Mouse (Mus musculus) left cerebral cortex, postnatal 14 days (tissue): ENCODE data around the gene Impdh2. TPM values are rescaled to one million over a fixed set of nuclear protein-coding genes. Genes with fewer than 3 reads are reported as not detected.

Experiments used
- DNase-seq, 2 experiments: peaks; one replicate each; pipeline ENCODE4 v3.0.0; 2021 to 2022; ENCODE audit warnings: low spot score in 2 of 2, mixed read lengths in 1 of 2
- intact Hi-C: fragments of 180-260 bp; cut with DNase I; formaldehyde crosslinking; loops from one replicate; pipeline ENCODE4 v1.15.1; 2025
- long read RNA-seq, 2 experiments: library from polyadenylated mRNA; stranded (forward); transcript quantifications; one replicate each; pipeline ENCODE4 v2.0.0; 2021
- total RNA-seq, 2 experiments: library from RNA; stranded (reverse); gene quantifications; 2 replicates each; pipeline ENCODE4 v1.2.3; 2021

The Impdh2 gene
- total RNA-seq: 10 to 100 TPM; 57.6 to 60.5 TPM
- long read RNA-seq, experiment 1, transcript Impdh2-201 (14 exons, 1,858 nt): major isoform, 64 of 78 reads
- long read RNA-seq, experiment 1, partial matches to known transcripts: 3 of 78 reads
- long read RNA-seq, experiment 1, other reads (novel, unspliced or antisense): 9 of 78 reads
- long read RNA-seq, experiment 2, transcript Impdh2-201 (14 exons, 1,858 nt): major isoform, 45 of 56 reads
- long read RNA-seq, experiment 2, partial matches to known transcripts: 3 of 56 reads
- long read RNA-seq, experiment 2, other reads (novel, unspliced or antisense): 7 of 56 reads

DNA sequence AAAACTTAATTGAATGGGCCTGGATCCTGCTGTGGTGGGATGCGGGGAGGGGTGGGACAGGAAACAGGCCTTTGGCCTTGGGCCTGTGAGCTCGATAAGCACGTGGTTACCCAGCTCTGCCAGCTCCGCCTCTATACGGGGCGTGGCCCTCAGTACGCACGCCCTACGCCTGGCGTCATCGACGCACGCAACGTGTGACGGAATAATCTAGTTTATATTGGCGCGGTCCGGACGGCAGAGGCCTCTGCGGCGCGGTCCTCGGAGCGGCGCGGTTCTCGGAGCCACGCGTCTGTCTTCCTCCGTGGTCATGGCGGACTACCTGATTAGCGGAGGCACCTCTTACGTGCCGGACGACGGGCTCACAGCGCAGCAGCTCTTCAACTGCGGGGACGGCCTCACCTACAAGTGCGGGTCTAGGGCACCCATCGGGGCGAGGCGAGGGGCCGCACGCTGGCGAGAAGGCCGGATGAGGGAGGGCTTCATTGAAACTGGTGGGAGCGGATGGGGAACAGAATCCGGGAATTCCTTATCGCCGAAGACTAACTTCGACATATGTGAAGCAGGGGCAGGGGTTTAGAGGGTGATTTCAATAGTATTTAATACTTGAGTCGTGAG lies at the start of gene Impdh2:
TSS of gene Impdh2 (plus strand) at position 60 of the 615 bp plus-strand sequence.
- DNase-seq: peak; percentile 95
- intact Hi-C loops: no loop called here

DNA sequence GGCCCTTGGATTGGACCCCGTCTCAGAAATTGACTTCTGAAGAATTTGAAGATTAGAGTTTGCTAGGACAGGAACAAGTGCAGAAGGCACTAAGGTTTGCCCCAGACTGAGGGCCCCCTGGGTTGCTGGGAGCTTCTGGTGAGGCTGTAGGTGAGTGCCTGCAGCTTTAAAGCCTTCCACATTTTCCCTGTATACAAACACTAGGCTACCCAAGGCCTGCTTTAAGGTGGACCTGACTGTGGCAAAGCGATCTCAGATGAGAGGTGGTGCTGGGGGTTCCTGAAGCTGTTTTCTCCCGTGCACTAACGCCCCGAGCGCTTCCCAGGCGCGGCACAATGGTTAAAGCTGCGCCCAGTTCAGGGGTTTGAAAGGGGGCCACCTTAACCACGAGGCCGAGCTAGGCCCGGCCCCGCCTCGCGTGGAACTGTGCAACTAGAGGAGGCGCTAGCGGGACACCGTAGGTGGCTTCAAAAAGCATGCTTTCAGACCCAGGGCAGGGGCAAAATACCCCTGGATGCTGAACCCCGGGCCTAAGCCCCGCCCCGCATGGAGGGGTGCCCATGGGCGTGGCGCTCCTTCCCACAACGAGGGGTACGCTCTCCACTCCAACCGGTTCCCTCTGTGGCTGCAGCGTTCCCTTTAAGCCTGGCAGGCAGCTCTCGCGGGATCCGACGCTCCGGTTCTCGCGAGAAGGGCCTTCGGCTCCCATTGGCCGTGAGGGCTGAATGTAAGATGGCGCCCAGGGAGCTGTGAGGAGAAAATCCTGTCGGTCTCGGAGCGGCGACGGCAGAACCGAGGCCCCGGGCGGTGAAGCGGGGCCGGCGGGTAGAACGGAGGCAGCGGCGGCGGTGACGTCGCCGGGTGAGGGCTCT lies 43.5 kb upstream of the Impdh2 start, which contains the start of gene Qrich1:
TSS of gene Qrich1 (plus strand) at position 427 of the 872 bp plus-strand sequence.
- intact Hi-C loops: loop anchor here (5.0 kb wide), 1 partner anchor 36 kb away; no protein-coding TSS in a partner anchor
- peak; percentile 94 to 95 for DNase-seq

DNA sequence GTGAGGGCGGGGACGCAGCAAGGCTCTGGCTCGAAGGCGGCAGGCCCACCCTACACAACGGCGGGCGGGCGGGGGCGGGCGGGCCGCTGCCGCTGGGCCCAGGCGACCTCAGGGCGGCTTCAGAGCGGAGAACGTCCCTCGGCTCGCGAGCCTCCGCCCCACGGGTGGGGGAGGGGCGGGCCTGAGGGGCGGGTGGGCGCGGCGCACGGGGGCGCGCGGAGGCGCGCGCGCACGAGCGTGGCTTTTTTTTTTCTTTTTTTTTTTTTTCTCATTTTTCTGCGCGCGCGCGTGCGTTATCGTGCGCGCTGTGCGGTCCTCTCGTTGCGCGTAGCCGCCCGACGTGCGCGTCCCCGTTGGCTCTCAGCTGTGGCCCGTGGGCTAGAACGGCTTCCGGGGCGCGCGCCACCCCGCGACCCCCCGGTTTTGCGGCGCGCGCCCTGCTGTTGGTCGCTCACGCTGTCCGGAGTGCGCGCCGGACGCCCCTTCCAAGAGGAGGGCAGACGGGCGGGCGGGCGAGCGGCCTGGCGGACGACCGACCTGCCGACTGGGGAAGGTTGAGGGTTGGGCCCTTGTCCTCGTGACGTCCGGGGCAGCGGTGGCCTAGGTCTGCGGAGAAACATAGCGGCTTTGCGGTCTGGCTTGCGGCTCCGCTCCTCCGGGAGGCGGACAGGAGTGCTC lies 42.7 kb upstream of the Impdh2 start:
- intact Hi-C loops: loop anchor here (5.0 kb wide), 1 partner anchor 35 kb away; no protein-coding TSS in a partner anchor
- peak; percentile 88 to 90 for DNase-seq

DNA sequence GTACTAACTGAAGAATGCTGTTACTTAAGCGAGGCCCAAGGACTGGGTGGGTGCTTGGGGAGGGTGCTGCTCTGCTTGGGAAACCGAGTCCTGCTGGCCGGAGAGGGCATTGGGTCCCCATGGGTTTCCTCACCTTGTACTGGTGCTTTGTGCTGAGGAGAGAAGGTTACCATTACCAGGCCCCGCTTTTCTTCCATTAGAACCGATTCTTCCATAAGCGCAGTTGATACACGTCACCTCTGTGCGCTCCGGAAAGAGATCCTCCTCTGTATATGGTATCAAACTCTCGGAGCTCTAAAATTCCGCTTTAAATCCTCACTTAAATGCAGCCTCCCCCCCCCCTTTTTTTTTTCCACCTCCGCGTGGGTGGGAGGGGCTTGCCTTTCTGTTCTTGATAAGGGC lies 42.2 kb upstream of the Impdh2 start:
- DNase-seq: peak; percentile 56 to 71
- intact Hi-C loops: loop anchor here (5.0 kb wide), 1 partner anchor 34 kb away; no protein-coding TSS in a partner anchor

DNA sequence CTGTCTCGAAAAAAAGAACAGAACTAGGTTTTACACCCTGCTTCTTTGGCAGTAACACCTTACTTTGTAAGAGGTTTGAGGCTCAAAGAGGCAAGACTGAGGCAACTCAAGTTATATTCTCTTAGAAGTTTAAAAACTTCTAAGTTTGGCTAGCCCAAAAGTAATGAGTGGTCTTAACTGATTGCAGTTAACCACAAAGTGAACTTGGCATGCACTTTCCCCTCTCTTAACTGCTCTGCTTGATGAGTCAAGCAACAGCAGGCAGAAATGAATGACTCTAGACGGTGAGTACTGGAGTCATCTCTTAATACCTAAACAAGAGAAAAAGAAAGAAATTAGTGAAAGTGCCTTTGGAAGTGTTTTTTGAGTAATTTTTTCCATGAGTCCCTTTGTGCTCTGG lies 38.5 kb upstream of the Impdh2 start:
- intact Hi-C loops: no loop called here
- no peak for DNase-seq

DNA sequence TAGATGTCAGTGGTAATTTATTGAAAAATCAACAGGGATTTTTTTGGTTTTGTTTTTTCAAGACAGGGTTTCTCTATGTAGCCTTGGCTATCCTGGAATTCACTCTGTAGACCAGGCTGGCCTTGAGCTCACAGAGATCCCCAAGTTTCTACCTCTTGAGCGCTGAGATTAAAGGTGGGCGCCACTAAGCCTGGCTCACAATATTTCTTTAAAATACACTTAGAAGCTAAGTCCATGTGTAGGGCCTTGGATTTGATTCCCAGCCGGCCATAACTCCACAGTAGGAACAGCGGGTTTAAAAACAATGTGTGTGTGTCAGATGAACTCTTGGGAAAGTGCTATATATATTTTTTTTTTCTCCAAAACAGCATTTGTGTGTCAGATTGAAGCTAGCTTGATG lies 36.7 kb upstream of the Impdh2 start:
- intact Hi-C loops: no loop called here

DNA sequence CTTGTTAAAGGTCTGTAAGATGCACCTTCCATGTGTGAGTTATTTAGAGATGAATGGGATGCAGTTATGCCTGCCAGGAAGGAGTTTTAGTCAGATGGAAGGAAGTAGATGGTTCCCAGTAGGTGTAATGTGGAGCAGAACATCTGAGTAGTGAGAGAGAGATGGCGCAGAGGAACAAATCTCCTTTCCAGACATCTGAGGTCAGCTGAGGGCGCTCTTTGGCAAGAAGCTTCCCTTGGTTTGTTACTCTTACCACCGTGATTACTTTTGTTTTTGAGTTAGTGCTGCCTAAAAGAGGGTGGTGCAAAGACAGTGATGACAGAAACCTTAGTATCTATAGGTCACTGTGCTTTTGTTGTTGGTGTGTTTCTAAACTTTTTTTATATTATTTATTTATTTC lies 34.7 kb upstream of the Impdh2 start:
- no peak for DNase-seq
- intact Hi-C loops: no loop called here

More for the DNA sequence above, 36.7 kb upstream of the Impdh2 start:
- DNase-seq: no peak

DNA sequence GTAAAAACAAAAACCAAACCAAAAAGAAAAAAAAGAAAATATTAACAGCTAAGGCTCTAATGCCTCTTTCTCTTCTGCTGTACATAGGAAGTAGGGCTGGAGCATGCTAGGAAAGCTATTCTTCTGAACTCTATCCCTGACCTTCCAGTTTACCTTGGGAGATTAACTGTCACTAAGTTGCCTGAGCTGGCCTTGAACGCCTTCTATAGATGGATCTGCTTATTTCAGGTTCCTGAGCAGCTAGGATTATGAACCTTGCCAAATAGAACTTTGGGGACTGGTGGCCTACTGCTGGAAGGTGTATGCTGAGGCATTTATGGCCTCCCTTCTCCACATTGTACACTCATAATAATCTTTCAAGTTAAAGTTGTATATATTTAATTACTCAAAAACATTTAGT lies 29.1 kb upstream of the Impdh2 start:
- no peak for DNase-seq
- intact Hi-C loops: no loop called here

DNA sequence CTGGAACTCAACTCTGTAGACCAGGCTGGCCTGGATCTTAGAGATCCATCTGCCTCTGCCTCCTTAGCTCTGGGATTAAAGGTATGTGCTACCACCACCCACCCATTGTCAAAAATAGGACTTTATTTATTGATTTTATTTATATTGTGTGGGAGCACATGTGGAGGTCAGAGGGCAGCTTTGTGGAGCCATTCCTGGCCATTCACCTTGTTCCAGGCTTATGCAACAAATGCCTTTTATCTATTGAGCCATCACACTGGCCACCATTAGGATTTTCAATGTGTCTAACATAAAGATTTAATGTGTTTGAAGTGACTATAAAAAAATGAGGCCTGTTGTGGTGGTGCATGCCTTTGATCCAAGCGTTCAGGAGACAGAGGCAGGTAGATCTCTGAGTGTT lies 28.6 kb upstream of the Impdh2 start:
- DNase-seq: no peak
- intact Hi-C loops: no loop called here

DNA sequence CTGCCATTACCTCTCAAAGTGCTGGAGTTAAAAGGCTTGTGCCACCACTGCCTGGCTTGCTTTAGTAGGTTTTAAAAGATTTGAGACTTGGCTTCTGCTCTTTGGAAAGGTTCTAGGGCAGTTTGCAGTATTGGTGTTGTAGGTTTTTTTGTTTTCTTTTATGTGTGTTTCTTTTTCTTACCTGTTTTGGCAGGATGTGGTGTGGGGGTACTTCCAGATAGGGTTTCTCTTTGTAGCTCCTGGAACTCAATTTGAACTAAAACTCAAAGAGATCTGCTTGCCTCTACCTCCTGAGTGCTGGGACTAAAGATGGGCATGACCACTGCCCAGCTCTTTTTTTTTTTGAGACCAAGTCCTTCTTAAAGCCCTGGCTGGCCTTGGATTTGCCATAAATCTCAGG lies 19.2 kb upstream of the Impdh2 start:
- no peak for DNase-seq
- intact Hi-C loops: no loop called here

DNA sequence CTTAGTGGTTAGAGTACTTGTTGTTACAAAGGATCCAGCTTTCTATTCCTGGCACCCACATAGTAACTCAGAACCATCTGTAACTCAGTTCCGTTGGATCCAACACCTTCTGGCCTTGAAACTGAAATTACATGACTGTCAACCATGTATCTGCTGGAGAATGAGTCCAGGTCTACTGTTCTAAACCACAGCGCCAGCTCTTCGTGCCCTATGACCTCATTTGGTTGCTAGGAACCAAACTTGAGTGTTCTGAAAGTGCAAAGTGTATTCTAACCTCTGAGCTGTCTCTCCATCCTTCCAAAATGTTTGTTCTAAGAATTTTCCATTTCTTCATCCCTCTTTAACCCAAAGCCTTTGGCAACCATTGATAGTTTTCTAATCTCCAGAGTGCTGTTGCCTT lies 14.1 kb upstream of the Impdh2 start:
- intact Hi-C loops: loop anchor here (5.0 kb wide), 1 partner anchor 179 kb away; no protein-coding TSS in a partner anchor
- no peak for DNase-seq

DNA sequence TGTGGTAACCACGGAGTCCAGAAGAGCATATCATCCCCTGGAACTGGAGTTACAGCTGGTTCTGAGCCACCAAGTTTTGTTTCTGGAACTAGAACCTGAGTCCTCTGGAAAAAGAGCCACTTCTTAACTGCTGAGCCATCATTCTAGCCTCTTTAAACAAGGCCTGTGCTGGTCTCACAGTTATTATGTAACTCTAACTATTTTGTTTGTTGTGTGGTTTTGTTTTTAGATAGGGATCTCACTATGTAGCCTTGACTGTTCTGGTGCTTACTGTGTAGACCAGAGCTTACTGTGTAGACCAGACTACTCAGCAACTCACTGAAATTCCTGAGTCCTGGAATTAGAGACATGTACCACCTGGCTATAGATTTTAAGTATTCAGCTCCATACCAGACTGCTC lies 13.2 kb upstream of the Impdh2 start:
- no peak for DNase-seq
- intact Hi-C loops: loop anchor here (5.0 kb wide), 1 partner anchor 180 kb away; no protein-coding TSS in a partner anchor

DNA sequence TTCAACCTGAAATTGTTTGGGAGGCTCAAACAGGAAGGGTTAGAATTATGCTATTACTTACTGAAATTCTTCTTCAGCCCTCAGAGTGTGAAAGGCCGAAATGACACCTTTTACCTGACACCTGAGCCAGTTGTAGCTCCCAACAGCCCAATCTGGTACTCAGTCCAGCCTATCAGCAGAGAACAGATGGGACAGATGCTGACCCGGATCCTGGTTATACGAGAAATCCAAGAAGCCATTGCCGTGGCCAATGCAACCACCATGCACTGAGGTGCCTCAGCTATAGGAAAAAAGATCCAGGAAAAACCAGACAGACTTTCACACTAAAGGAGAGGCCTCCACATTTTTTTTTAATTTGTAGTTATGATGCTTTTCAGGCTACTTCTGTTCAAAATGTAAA lies 917 bp upstream of the Impdh2 start:
- intact Hi-C loops: no loop called here
- no peak for DNase-seq

DNA sequence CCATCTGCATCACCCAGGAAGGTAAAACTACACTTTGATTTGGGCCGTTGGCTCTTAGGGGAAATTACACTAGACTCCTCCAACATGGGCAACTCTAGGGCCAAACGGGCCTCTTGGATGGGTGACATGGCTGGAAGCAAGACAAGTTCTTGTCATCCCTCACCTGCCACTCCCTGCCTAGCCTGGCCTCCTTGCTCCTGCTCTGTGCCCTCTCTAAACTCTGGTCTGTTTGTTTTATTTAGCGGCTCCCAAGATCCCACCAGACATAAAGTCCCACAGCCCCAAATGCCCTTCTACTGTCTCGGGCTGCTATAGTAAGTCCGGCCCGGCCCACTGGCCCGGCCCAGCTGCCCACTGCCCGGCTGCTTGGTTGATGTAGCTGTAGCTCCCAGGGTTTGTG lies 3.6 kb downstream of the Impdh2 start:
- DNase-seq: no peak
- intact Hi-C loops: no loop called here

DNA sequence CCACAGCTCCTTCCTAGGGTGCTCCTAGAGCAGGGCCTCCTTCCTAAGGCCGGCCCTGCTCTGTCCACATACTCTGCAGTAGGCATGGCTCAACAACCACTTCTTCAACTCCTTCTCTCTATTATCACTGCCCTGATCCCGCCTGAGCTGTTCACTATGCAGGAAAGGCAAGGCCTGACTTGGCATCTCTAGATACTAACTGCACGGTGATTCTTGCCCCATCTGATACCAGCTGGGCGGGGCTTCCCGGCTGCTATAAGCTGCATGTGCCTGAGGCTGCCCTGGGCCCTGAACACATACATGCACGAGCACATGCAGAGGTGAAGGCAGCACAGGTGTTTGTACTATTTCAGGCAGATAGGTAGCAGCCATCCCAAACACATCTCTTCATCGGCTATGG lies 4.0 kb downstream of the Impdh2 start:
- intact Hi-C loops: no loop called here
- no peak for DNase-seq

DNA sequence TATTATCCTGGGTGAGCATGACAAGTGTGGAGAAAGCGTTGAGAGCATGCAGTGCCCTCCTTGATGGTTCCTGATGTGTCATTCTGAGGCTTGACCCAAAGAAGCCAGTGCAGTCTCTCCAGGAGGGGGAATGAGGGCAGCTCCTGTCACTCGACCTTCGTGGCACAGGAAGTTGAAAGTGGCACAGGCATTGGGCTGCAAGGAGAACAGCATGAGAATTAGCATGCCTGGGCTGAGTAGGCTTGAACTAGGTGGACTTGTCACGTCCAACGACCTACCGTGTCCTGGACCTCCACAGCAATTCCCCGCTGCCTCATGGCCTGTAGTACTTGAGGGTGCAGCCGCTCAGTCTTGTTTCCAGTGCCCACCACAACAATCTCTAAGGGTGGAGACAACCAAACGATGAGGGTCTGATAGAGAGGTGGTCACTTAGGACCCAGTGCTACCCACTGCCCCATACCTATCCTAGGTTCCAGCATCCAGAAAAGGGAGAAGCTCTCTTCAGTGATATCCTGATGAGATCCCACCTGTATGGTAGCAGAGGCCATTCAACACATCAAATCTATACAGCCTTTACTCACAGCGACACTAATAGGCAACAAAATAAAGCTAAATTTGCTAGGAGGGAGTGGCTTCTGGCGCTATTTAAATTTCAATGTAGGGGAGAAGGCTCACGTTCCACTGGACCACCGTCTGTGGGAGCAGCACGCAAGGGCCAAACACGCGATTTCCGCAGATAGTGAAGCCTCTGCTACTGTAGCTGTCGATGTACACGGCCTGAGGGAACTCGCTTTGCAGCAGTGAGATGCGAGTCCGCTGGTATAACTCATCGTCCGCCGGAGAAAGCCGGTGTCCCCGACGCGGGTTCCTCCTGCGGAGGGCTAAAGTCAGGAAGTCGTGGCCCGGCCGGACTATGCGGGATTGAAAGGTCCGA lies 6.1 kb downstream of the Impdh2 start:
- intact Hi-C loops: no loop called here
- no peak for DNase-seq

DNA sequence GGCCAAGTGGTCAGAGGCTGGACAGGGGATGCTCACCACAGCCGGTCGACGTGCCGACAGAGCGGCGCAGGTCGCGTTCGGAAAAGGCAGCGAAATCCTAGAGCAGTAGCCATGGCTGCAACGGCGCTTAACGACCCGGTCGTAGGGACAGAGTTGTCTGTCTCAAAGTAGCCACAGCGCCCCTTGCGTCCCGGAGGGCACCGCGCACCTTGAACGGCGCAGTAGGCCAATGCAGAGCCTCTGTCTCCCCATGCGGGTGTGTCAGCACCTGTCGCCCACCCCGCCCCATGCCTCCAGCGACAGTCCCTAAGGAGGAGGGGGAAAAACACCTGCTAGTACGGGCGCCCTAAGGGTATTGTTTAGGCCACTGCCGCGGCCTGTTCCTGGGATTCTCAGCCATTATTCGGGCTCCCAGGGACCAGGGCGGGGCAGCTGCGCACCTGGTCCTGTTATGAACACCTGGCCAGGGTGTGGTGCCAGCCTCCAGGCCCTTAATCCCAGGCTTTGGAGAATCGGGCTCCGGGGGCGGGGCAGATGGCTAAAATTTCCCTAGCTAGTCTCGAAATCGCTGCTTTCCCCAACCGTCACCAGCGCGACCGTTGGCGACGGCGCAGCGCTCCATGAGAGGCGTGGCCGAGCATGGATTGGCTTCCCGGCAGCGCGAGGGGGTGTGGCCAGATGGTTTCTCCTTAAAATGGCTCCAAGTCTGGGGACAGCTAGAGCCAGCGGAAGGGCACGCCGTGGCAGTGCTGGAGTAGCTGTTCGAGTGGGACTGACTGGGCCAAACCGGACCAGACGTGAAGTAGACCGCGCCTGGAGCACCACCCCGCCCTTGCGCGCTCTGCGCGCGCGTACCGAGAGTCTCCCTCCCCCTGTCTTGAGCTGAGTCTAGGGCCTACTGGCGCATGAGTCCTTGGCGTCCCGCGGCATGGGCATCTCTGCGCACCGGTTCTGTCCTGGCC lies 7.0 kb downstream of the Impdh2 start, which contains the start of gene Ndufaf3:
TSS of gene Ndufaf3 (minus strand) at position 620 of the 962 bp plus-strand sequence.
- DNase-seq: peak; percentile 97
- intact Hi-C loops: no loop called here
